Mouse (Mus musculus): Measurements from ENCODE around the gene Serpina3i.

Serpina3i gene

DNA sequence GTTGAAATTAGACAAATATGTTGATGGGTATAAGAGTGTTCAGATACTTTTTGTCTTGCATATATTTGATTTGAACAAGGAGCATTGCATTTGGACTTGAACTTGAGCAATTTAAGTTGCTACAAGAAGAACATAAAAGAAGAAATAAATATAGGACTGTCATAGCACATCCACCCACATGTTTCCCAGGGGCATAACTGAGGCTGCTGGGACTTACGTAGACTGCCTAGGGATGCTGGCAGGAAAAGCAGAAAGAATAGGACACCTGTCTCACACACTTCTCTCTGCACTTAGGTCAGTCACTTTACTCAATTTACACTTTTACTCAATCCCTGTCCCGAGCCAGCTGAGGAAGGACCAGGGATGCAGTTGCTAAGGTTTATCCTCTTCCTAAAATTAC is 31.0 kb downstream of the Serpina3i start:
- DNase-seq (ENCODE audit: low read depth, low spot score): no peak

GRCm38 (mm10) chr12:104298049-104298448 is 35.1 kb downstream of the Serpina3i start:
- DNase-seq (ENCODE audit: low read depth, low spot score): no peak

- DNase-seq (ENCODE audit: low read depth, low spot score): no peak
These were observed 43.1 kb downstream of the Serpina3i start for GRCm38 (mm10) chr12:104305991-104306390.

GRCm38 (mm10) chr12:104314253-104314652 is 51.3 kb downstream of the Serpina3i start, which contains the start of gene Serpina3j:
Serpina3j (plus strand) TSS chr12:104314553.
- no peak for DNase-seq (ENCODE audit: low read depth, low spot score)
